In the genomic region with DNA sequence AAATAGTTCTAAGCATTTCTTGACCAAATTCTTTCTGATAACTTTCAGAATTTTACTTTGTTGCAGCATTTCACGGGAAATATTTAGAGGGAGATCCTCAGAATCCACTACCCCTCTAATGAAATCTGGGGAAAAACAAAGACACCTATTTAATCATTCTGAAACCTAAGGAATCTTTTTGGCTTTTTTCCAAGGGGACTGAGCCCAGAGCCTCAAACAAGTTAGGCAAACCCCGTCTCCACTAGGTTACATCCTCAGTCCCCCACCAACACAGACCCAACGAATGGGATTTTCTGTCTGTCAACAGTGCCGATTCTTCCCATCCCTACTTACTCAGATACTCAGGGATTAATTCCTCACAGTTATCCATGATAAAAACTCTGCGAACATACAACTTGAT, we compare ENCODE assay signal across 12 mouse cellular contexts. TPM values are rescaled to one million over a fixed set of nuclear protein-coding genes. Genes with fewer than 3 reads are reported as not detected.
"Had no signal": no experiment of that assay in that cellular context is flagged by ENCODE, and none has a peak within 500 bp of the region (broad histone marks: within the 10 kb centered on the region; RNA-seq: fewer than 3 reads in every experiment).

No protein-coding gene starts in this region.

RNA-seq across cellular contexts. Expression of gene 1700001K19Rik, which starts 11.0 kb away (rescaled TPM):
- total RNA-seq: layer of hippocampus, adult 18-20 months; layer of hippocampus, postnatal 10 days; left cerebral cortex, postnatal 36 days; megakaryocyte progenitor cell, adult 5-6 weeks; monocyte, adult 5-6 weeks had no signal
- polyA plus RNA-seq: kidney, postnatal 0 days; limb, embryonic 12.5 days; liver, postnatal 0 days; lung, postnatal 0 days; midbrain, embryonic 15.5 days; spleen, adult 2 months; stomach, embryonic 16.5 days had no signal
